Mouse (Mus musculus): ENCODE measurements at regions not wholly inside any gene's neighbourhood (a gene's known extent, or its start where the extent isn't known, plus 50 kb on each side); places are given as distances from the start of the nearest gene placed in this dataset.

- H3K9me3 ChIP-seq: no peaks in the 10 kb centered on the region
- H3K27ac ChIP-seq (replicated peaks): no peak overlapping the region
- no peaks in the 10 kb centered on the region for H3K27me3 ChIP-seq (replicated peaks)
- ATAC-seq (ENCODE audit: extremely low read depth, insufficient number of reproducible peaks, low FRiP score, low TSS enrichment): no peak
- no peak overlapping the region for H3K4me3 ChIP-seq
- H3K4me2 ChIP-seq: no peak overlapping the region
- H3K9ac ChIP-seq: no peak overlapping the region
- no peaks in the 10 kb centered on the region for H3K36me3 ChIP-seq
- 80% methylated on average over 6 of the region's 6 CpGs for WGBS
- no peaks in the 10 kb centered on the region for H3K4me1 ChIP-seq
These were observed 81.9 kb upstream of the Rgs2 start for GRCm38 (mm10) chr1:144085530-144086520.

- Histone ChIP-seq H3K27ac (replicated peaks) (no peak overlapping the region), H3K9me3 (no peaks in the 10 kb centered on the region), H3K4me2 (no peak overlapping the region), H3K27me3 (replicated peaks) (no peaks in the 10 kb centered on the region), H3K4me3 (no peak overlapping the region), H3K9ac (no peak overlapping the region), H3K4me1 (peaks cover 6% of the 10 kb centered on the region; the same call in 1 of the 2 replicates), H3K36me3 (no peaks in the 10 kb centered on the region)
- ATAC-seq (ENCODE audit: extremely low read depth, insufficient number of reproducible peaks, low FRiP score, low TSS enrichment): no peak
- 84% methylated on average over 3 of the region's 3 CpGs for WGBS
These were observed 75.0 kb upstream of the Rgs2 start for GRCm38 (mm10) chr1:144078972-144079371.

- H3K9me3 ChIP-seq: no peaks in the 10 kb centered on the region
- H3K9ac ChIP-seq: no peak overlapping the region
- H3K4me2 ChIP-seq: no peak overlapping the region
- WGBS: 84% methylated on average over 1 of the region's 1 CpGs
- H3K36me3 ChIP-seq: no peaks in the 10 kb centered on the region
- H3K4me1 ChIP-seq: peaks cover 6% of the 10 kb centered on the region; the same call in 1 of the 2 replicates
- H3K27me3 ChIP-seq (replicated peaks): no peaks in the 10 kb centered on the region
- H3K27ac ChIP-seq (replicated peaks): no peak overlapping the region
- H3K4me3 ChIP-seq: no peak overlapping the region
- ATAC-seq (ENCODE audit: extremely low read depth, insufficient number of reproducible peaks, low FRiP score, low TSS enrichment): no peak
These were observed 74.5 kb upstream of the Rgs2 start for GRCm38 (mm10) chr1:144078446-144078845.

GRCm38 (mm10) chr1:144075991-144076390, 72.0 kb upstream of the Rgs2 start:
- Histone ChIP-seq H3K36me3 (no peaks in the 10 kb centered on the region), H3K4me3 (no peak overlapping the region), H3K9me3 (no peaks in the 10 kb centered on the region), H3K27me3 (replicated peaks) (no peaks in the 10 kb centered on the region), H3K27ac (replicated peaks) (no peak overlapping the region), H3K4me2 (no peak overlapping the region), H3K4me1 (peaks cover 6% of the 10 kb centered on the region; the same call in 1 of the 2 replicates), H3K9ac (no peak overlapping the region)
- WGBS: 32% methylated on average over 4 of the region's 4 CpGs
- no peak for ATAC-seq (ENCODE audit: extremely low read depth, insufficient number of reproducible peaks, low FRiP score, low TSS enrichment)

- peaks cover 6% of the 10 kb centered on the region; the same call in 1 of the 2 replicates for H3K4me1 ChIP-seq
- ATAC-seq (ENCODE audit: extremely low read depth, insufficient number of reproducible peaks, low FRiP score, low TSS enrichment): no peak
- no peaks in the 10 kb centered on the region for H3K9me3 ChIP-seq
- no peak overlapping the region for H3K4me2 ChIP-seq
- 73% methylated on average over 3 of the region's 3 CpGs for WGBS
- H3K4me3 ChIP-seq: no peak overlapping the region
- H3K36me3 ChIP-seq: no peaks in the 10 kb centered on the region
- no peak overlapping the region for H3K27ac ChIP-seq (replicated peaks)
- no peak overlapping the region for H3K9ac ChIP-seq
- no peaks in the 10 kb centered on the region for H3K27me3 ChIP-seq (replicated peaks)
These were observed 57.3 kb upstream of the Rgs2 start for GRCm38 (mm10) chr1:144061283-144061682.

- no peaks in the 10 kb centered on the region for H3K36me3 ChIP-seq
- ATAC-seq (ENCODE audit: extremely low read depth, insufficient number of reproducible peaks, low FRiP score, low TSS enrichment): peak; percentile 66; the same call in 1 of the 2 replicates
- H3K4me2 ChIP-seq: peak overlapping the region; percentile 56
- peak overlapping the region; percentile 88 for H3K27ac ChIP-seq (replicated peaks)
- H3K27me3 ChIP-seq (replicated peaks): no peaks in the 10 kb centered on the region
- WGBS: 38% methylated on average over 13 of the region's 13 CpGs
- peaks cover 19% of the 10 kb centered on the region for H3K4me1 ChIP-seq
- peak overlapping the region; percentile 9; the same call in 1 of the 2 replicates for H3K4me3 ChIP-seq
- no peak overlapping the region for H3K9ac ChIP-seq
- no peaks in the 10 kb centered on the region for H3K9me3 ChIP-seq
These were observed 51.7 kb upstream of the Rgs2 start for GRCm38 (mm10) chr1:144055476-144056213.

Measured in heart, embryonic 13.5 days (tissue).